Mouse (Mus musculus): ENCODE measurements around the gene Bcat2.

Gene Bcat2

DNA sequence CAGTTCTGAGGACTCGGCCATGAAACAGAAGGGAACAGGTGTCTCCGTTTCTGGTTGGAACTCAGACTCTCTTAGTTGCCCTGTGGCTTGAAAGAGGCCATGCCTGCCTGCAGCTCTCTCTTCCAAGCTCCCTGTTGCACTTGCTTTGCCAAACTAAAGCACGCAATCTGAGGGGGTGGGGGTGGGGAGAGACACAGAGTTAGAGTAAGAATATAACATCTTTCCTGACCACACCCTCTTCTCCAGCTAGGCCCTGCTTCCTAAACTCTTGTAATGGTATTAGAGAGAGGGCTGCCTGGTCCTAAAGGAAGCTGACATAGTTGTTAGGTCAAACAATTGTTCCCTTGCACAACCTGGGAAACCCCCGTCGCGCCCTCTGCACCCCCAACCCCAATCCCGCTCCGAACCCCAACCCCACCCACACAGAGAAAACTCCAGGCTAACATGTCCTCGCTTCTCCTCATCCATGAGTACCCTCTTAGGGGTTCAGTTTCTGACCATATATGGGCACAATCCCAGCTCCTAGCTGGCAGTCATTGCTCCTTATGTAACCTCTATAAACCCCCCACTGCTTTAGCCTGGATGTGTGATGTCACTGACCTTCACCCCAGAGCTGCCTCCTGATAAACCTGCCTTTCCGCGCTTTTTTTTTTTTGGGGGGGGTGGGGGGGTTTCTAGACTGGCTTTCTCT, 19.0 kb upstream of the Bcat2 start:
- DNase-seq, result no peak

DNA sequence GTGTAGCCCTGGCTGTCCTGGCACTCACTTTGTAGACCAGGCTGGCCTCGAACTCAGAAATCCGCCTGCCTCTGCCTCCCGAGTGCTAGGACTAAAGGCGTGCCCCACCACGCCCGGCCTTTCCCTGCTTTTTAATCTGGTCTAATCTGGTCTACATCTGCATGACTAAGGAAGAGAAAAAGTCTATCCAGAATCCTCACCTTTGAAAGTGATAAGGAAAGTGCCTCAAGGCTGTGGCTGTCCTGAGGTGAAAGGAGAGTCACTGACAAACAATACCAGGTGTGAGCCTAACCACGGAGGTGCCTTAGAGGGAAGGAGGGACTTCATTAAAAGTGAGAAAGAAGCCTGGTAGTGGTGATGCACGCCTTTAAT, 18.5 kb upstream of the Bcat2 start:
- DNase-seq, result no peak

DNA sequence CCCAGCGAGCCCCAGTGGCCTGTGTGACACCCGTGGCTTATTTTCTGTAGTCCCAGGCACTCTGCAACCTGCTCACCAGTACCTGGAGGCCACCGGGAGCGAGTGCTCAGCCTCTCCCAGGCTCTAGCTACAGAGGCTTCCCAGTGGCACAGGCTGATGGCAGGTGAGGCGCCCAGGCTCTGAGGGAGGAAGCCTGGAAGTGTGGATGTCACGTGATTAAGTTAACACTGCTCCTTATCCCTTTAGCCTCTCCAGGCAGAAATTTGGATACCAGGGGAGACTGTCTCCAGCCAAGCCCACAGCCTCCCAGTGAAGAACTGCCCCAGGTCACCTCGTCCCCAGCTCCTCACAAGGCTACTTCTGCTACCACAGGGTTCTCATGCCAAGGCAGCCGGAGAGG, 16.4 kb upstream of the Bcat2 start:
- no peak for DNase-seq

DNA sequence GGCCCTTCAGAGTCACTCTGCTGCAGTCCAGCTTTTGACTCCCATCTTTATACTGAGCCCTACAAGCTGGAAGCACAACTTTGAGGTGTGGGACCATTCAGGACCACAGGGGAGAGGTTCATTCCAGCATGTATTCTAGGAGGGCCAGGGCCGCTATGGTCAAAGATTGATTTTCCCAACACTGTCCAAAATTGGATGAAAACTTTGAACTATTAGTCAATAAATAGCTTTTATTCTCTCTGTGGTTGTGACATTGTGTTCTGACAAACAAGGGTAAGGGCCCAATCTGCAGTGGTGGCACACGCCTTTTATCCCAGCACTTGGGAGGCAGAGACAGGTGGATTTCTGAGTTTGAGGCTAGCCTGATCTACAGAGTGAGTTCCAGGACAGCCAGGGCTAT, 16.0 kb upstream of the Bcat2 start:
- DNase-seq, result no peak

DNA sequence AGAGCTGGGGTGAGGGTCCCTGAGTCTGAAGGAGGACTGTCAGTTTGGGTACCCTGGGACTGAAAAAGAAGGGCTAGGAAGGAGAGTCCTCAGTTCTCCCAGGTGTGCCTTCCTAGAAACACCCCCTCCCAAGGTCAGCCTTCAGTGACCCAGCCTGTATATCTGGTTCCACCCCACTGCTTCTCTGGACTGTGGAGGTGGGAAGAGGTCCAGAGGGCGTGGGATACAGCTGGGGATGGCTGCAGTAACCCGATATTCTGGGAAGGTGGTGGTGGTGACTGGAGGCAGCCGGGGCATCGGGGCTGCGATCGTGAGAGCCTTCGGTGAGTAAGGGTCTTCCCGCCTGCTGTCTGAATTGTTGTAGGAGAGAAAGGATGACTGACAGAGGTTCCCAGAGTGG, 15.2 kb upstream of the Bcat2 start, which contains the start of gene Hsd17b14:
TSS of gene Hsd17b14 (plus strand) at position 150 of the 400 bp plus-strand sequence.
- DNase-seq, result no peak

GRCm38 (mm10) chr7:45555787-45556186, 14.2 kb upstream of the Bcat2 start:
- peak; percentile 70 for DNase-seq

- DNase-seq, result no peak
These were observed 11.0 kb upstream of the Bcat2 start for GRCm38 (mm10) chr7:45558907-45559306.

DNA sequence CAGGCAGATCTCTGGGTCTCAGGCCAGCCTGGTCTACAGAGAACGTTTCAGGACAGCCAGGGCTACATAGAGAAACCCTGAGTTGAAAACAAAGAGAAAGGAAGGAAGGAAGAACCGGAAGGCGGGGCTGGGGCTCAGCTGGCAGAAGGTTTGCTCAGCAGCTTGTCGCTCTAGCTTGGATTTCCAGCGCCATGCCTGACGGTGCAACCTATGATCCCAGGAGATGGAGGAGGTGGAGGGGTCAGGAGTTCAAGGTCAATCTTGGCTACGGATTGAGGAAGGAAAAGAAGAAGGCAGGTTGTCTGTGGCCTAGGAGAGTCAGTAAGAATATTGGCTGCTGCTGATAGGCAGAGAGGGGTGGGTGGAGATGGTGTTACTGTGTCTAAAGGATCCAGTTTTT, 9.7 kb upstream of the Bcat2 start:
- no peak for DNase-seq

GRCm38 (mm10) chr7:45560843-45561623, 8.9 kb upstream of the Bcat2 start:
- DNase-seq, result peak; percentile 81

GRCm38 (mm10) chr7:45561624-45562520, 8.1 kb upstream of the Bcat2 start:
- DNase-seq, result no peak

GRCm38 (mm10) chr7:45564811-45565210, 5.1 kb upstream of the Bcat2 start:
- DNase-seq, result no peak

DNA sequence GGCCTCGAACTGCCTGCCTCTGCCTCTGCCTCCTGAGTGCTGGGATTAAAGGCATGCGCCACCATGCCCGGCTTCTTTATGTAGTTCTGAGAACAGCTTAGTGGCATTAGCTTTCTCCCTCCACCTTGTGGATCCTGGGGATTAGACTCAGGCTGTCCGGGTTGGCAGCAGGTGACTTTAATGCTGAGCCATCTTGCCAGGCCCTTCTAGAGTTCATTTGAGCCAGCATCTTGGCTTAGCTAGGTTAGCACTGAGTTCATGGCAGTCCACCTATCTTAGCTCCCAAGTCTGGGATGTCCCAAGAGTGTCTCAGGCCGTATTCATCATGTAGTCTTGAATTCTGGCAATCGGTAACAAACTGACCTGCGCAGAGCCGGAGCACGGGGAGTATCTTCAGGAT, 4.5 kb upstream of the Bcat2 start:
- DNase-seq, result no peak

DNA sequence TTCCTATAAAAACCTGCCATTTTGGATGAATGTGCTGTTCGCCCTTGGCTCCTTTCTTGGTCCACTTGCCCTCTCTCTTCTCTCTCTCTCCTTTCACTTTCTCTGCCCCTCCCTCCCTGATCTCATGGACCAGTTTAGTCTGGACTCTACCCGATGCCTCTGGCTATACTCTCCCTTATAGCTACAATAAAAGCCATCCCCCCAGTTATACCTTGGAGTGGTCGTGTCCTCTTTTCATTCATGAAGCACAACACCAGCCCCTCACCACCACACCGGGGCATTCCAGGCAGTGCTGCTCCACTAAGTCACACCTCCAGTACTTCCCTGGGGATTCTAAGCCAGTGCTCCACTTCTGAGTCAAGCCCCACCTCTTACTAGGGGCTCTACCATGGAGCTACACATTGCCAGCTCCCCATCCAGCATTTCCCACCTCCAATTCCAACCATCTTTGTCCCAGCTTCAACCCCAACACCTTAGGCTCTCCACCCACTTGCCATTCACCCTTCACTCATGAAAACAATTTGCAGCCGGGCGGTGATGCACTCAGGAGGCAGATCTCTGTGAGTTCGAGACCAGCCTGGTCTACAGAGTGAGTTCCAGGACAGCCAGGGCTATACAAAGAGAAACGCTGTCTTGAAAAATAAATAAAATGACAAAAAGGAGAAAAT, 2.7 kb upstream of the Bcat2 start:
- no peak for DNase-seq

- DNase-seq, result peak; percentile 82
These were observed 2.0 kb upstream of the Bcat2 start for GRCm38 (mm10) chr7:45567780-45568516.

DNA sequence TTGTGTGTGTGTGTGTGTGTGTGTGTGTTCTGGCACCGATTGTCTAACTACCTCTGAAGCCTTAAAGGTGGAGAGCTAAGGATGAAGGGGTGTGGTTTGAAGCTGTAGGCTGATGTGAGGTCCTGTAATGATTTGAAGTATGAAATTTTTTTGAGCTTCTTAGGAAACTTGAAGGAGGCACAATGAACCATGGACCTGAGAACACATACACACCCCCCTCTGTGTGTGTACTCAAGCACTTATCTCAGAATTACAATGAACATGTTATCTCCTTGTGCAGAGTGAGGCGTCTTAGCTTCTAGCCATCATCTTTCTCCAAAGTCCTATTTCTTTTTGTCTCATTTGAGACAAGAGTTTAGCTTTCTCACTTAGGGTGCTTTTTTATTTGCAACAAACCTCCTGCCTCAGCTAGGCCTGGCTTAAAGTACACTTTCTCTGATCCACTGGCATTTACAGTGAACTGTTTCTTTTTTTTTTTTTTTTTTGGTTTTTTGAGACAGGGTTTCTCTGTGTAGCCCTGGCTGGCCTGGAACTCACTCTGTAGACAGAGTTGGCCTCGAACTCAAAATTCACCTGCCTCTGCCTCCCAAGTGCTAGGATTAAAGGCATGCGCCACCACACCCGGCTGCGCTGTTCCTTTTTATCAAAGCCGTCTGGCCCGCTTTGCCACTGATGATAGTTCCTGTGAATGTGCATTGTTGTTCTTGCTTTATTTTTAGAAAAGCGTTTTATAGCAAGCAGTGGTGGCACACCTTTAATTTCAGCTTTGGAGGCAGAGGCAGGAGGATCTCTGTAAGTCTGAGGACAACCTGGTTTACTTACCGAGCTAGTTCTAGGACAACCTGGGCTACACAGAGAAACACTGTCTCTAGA, 1.1 kb upstream of the Bcat2 start:
- no peak for DNase-seq

DNA sequence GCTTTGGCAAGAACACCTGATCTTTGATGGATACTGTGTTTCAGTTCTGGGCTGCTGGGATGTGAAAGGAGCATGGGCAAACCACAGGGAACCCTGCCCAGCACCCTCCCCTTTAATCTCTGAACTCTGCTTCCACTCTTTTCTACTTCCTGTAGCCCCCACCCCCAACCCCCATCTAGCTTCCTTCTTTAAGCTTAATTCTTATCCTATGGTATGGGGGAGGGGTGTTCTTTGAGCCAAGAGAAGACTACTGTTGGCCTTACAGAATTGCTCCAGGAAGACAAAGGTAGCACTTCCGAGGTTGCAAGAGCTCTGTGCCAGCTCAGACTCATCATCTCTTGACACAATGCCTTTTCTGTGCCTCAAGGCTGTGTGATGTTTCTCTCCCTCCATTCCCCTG, 2.0 kb downstream of the Bcat2 start:
- DNase-seq, result no peak

DNA sequence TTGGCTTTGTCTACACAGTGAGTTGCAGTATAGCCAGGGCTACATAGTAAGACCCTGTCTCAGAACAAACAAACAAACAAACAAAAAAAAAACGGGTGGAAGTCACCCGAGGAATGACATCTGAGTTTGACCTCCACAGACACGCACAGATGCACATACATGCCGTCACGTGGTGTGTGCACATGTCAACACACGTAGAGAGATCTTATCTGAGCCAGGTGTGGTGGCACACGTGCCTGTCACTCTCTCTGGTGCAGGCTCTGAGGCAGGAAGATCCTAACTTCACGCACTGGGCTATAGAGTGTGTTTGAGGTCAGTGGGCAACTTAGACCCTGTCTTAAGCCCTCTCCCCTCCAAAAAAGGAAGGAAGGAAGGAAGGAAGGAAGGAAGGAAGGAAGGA, 4.0 kb downstream of the Bcat2 start:
- DNase-seq, result no peak

DNA sequence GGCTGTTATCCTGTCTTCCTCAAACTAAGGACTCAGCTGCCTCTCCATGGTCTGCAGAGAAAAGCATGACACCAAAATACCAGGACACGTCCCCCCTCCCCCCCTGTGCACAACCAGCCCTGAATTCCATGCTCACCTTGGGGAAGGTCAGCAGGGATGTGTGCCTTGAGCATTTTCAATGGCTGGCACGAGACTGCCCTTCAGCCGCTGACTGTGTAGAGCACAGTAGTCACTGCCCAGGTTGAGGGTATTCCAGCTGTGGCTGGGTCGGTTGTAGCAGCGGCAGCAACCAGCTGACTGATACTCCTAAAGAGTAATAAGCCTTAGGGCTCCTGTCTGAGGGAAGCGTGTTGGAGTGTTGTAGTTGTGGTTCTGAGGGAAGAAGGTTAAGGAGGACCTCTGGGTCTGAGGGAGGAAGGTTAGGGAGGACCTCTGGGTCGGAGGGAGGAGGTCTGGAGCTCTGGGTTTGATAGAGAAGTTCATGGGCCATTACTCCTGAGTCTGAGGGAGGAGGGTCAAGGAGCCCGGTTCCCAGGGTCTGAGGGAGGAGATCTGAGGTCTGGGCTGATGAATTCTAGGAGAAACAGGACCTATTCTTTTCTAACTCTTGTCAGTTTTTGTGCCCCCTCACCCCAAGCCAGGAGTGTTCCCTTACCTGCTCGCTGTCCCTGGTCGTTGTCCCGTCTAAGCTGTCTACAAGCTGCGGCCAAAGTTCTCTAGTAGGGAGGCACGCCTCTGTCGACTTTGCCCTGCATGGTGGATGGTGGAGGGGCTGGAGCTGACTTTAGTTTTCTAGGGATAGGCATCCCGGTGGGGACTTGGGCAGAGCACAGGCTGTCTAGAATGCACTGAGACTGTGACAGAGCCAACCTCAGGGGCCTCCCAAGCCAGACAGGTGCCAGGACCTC, 4.8 kb downstream of the Bcat2 start:
- no peak for DNase-seq

DNA sequence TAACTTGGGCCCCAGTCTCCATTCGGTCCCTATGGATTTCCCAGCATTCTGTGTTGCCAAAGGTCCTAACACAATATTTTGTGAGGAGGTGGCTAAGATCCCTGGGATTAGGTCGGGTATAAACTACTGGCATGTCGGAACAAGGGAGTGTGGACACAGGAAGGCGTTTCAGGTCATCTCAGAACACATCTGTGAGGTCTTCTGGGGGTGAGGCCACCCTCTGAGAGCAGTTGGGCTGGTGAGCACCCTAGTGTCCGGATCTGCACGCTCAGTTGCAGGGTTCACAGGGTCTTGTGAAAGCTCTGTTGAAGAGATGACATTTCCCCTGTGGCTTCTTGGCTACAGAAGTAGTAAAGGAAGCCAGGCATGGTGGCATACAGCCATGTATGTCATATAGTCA, 16.0 kb downstream of the Bcat2 start:
- DNase-seq, result no peak

All from right cerebral cortex, postnatal 4 days (tissue).